In genomic region chr1:182972240-182972639, GRCm38 (mm10) we compare ENCODE assay signal across 15 mouse cellular contexts.
"Had no signal": no experiment of that assay in that cellular context is flagged by ENCODE, and none has a peak within 500 bp of the region (broad histone marks: within the 10 kb centered on the region; RNA-seq: fewer than 3 reads in every experiment).

No protein-coding gene starts in this region.

- ATAC-seq: hindbrain, embryonic 16.5 days; inflammation-experienced regulatory T-cells, adult 6 months; intestine, embryonic 15.5 days; intestine, postnatal 0 days had no signal

- DNase-seq: gastrocnemius, adult 2 months; gastrocnemius, postnatal 10 days; gastrocnemius, postnatal 25 days; heart, adult 18-20 months; heart, postnatal 10 days; heart, postnatal 4 days; kidney, adult 18-20 months; kidney, adult 8-10 months; kidney, postnatal 10 days; kidney, postnatal 25 days; kidney, postnatal 4 days had no signal
